Mouse (Mus musculus): ENCODE data around the gene Rad1.

DNA sequence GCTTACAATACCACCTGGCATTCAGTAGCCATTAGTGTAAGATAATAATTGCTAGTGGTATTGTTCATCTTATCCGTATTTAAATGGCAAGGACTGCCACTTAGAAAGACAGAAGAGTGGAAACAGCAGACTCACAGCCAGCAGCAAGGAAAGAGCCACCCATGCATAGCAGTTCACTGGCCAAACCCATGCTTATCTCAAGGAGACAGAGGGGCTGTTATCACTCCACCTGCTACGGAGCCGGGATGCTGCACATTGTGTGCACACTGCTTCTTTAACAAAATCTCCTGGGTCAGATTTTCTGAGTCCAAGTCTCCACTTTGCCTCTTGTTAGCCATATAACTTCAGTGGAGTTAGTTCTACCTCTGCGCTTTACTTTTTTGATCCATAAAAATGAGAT, 45.5 kb downstream of the Rad1 start:
- TF ChIP-seq CTCF (IDR thresholded peaks at IDR 0.05): no peak
- no peak for TF ChIP-seq POLR2A (IDR thresholded peaks at IDR 0.05; ENCODE audit: insufficient read depth, low read depth, low read length)

Data from heart, adult 2 months (tissue).